8 mouse cellular contexts compared by ENCODE assay signal in genomic region chr5:24424861-24425411, GRCm38 (mm10). TPM values are rescaled to one million over a fixed set of nuclear protein-coding genes. Genes with fewer than 3 reads are reported as not detected.
DNase-seq lines count a peak whose midpoint lies in the region; ATAC-seq lines count a peak whose summit lies in the region.

No protein-coding gene starts in this region.

- H3K4me1 ChIP-seq in embryonic facial prominence, embryonic 11.5 days (ENCODE audit: control insufficient read depth, insufficient read depth, low read length) = peaks cover 19% of the 10 kb centered on the region
- H3K4me1 ChIP-seq in liver, embryonic 13.5 days (replicated peaks) = peaks cover 62% of the 10 kb centered on the region
- H3K4me1 ChIP-seq in neural tube, embryonic 11.5 days (ENCODE audit: control insufficient read depth, insufficient read depth, low read length) = peaks cover 36% of the 10 kb centered on the region
- H3K4me1 ChIP-seq in stomach, embryonic 15.5 days = peaks cover 50% of the 10 kb centered on the region

- peak overlapping the region; percentile 87 for H3K4me2 ChIP-seq in embryonic facial prominence, embryonic 11.5 days (ENCODE audit: low read depth, low read length)
- peak overlapping the region; percentile 94 for H3K4me2 ChIP-seq in liver, embryonic 13.5 days
- peak overlapping the region; percentile 78 for H3K4me2 ChIP-seq in neural tube, embryonic 11.5 days (ENCODE audit: low read depth)
- peak overlapping the region; percentile 93 for H3K4me2 ChIP-seq in stomach, embryonic 15.5 days

- no peak for ATAC-seq in embryonic facial prominence, embryonic 11.5 days (replicated peaks; ENCODE audit: insufficient number of reproducible peaks, low FRiP score, low TSS enrichment, low read depth)
- peak; percentile 47 for ATAC-seq in liver, embryonic 13.5 days (ENCODE audit: low read depth)
- no peak for ATAC-seq in neural tube, embryonic 11.5 days (ENCODE audit: insufficient read depth, low FRiP score, low TSS enrichment)
- ATAC-seq in stomach, embryonic 15.5 days (ENCODE audit: insufficient read depth, low FRiP score, low read depth) = peak; percentile 15; the same call in 1 of the 2 replicates

- peak overlapping the region; percentile 68 for H3K9ac ChIP-seq in embryonic facial prominence, embryonic 11.5 days (replicated peaks; ENCODE audit: low read length)
- H3K9ac ChIP-seq in liver, embryonic 13.5 days = peak overlapping the region; percentile 88
- peak overlapping the region; percentile 58 for H3K9ac ChIP-seq in neural tube, embryonic 11.5 days (ENCODE audit: low read length)
- H3K9ac ChIP-seq in stomach, embryonic 15.5 days = peak overlapping the region; percentile 53; the same call in 1 of the 2 replicates

- H3K9me3 ChIP-seq in embryonic facial prominence, embryonic 11.5 days (replicated peaks; ENCODE audit: control insufficient read depth, low read length) = no peaks in the 10 kb centered on the region
- no peaks in the 10 kb centered on the region for H3K9me3 ChIP-seq in liver, embryonic 13.5 days (replicated peaks)
- H3K9me3 ChIP-seq in neural tube, embryonic 11.5 days (ENCODE audit: control insufficient read depth, low read length) = no peaks in the 10 kb centered on the region
- H3K9me3 ChIP-seq in stomach, embryonic 15.5 days = no peaks in the 10 kb centered on the region

- H3K36me3 ChIP-seq in embryonic facial prominence, embryonic 11.5 days (replicated peaks; ENCODE audit: control insufficient read depth, insufficient read depth, low read depth, low read length) = peaks cover 2% of the 10 kb centered on the region
- peaks cover 10% of the 10 kb centered on the region for H3K36me3 ChIP-seq in liver, embryonic 13.5 days
- no peaks in the 10 kb centered on the region; the same call in 1 of the 2 replicates for H3K36me3 ChIP-seq in neural tube, embryonic 11.5 days (ENCODE audit: control insufficient read depth, insufficient read depth, low read length)
- peaks cover 12% of the 10 kb centered on the region; the same call in 1 of the 2 replicates for H3K36me3 ChIP-seq in stomach, embryonic 15.5 days

- peak overlapping the region; percentile 64 for H3K4me3 ChIP-seq in embryonic facial prominence, embryonic 11.5 days (ENCODE audit: low read depth, low read length)
- peak overlapping the region; percentile 69 for H3K4me3 ChIP-seq in liver, embryonic 13.5 days (replicated peaks)
- peak overlapping the region; percentile 54 for H3K4me3 ChIP-seq in neural tube, embryonic 11.5 days (ENCODE audit: low read depth, low read length)
- peak overlapping the region; percentile 65 for H3K4me3 ChIP-seq in stomach, embryonic 15.5 days (replicated peaks)

- peak overlapping the region; percentile 67 for H3K27ac ChIP-seq in embryonic facial prominence, embryonic 11.5 days (replicated peaks; ENCODE audit: low read depth, low read length)
- H3K27ac ChIP-seq in liver, embryonic 13.5 days = peak overlapping the region; percentile 94
- H3K27ac ChIP-seq in neural tube, embryonic 11.5 days (ENCODE audit: low read depth, low read length) = peak overlapping the region; percentile 29; the same call in 1 of the 2 replicates
- H3K27ac ChIP-seq in stomach, embryonic 15.5 days = peak overlapping the region; percentile 97

- DNase-seq in layer of hippocampus, adult 11-12 months (ENCODE audit: low spot score) = peak; percentile 80
- DNase-seq in layer of hippocampus, adult 9-10 months (ENCODE audit: low spot score) = no peak
- DNase-seq in embryonic facial prominence, embryonic 11.5 days (ENCODE audit: low spot score) = peak; percentile 95
- peak; percentile 87 to 89 for DNase-seq in heart, adult 9 months (ENCODE audit: low spot score in 2 of 2)
- peak; percentile 80 for DNase-seq in kidney, adult 9 months
- DNase-seq in liver, embryonic 13.5 days = peak; percentile 67
- DNase-seq in neural tube, embryonic 11.5 days (ENCODE audit: low spot score) = peak; percentile 92

- H3K27me3 ChIP-seq in embryonic facial prominence, embryonic 11.5 days (ENCODE audit: control insufficient read depth, insufficient read depth, low read length) = no peaks in the 10 kb centered on the region
- no peaks in the 10 kb centered on the region for H3K27me3 ChIP-seq in liver, embryonic 13.5 days
- no peaks in the 10 kb centered on the region for H3K27me3 ChIP-seq in neural tube, embryonic 11.5 days (ENCODE audit: control insufficient read depth, insufficient read depth, low read length)
- no peaks in the 10 kb centered on the region for H3K27me3 ChIP-seq in stomach, embryonic 15.5 days (replicated peaks)

- WGBS in embryonic facial prominence, embryonic 11.5 days = 2% methylated on average over 51 of the region's 60 CpGs
- 1% methylated on average over 56 of the region's 60 CpGs for WGBS in liver, embryonic 13.5 days (ENCODE audit: insufficient replicate concordance)
- under 1% methylated on average over 52 of the region's 60 CpGs for WGBS in neural tube, embryonic 11.5 days
- 2% methylated on average over 55 of the region's 60 CpGs for WGBS in stomach, embryonic 15.5 days

RNA-seq across cellular contexts. Expression of gene Slc4a2, which starts 1.3 kb away (rescaled TPM):
- 16.5 and 20.6 TPM in 2 replicates for polyA plus RNA-seq in embryonic facial prominence, embryonic 11.5 days (2014; fragmentation: Nextera tagmentation; extraction: Ambion mirVana)
- 9.0 and 10.8 TPM in 2 replicates for polyA plus RNA-seq in liver, embryonic 13.5 days (2015; fragmentation: Nextera tagmentation; extraction: Ambion mirVana)
- polyA plus RNA-seq in neural tube, embryonic 11.5 days (2014; fragmentation: Nextera tagmentation; extraction: Ambion mirVana) = 18.0 and 18.1 TPM in 2 replicates
- 38.8 and 44.6 TPM in 2 replicates for polyA plus RNA-seq in stomach, embryonic 15.5 days (2015; fragmentation: Nextera tagmentation; extraction: Ambion mirVana)

RNA-seq across cellular contexts. Expression of gene Cdk5, which starts 1.6 kb away (rescaled TPM):
- 49.9 and 50.8 TPM in 2 replicates for polyA plus RNA-seq in embryonic facial prominence, embryonic 11.5 days (2014; fragmentation: Nextera tagmentation; extraction: Ambion mirVana)
- 10.9 and 11.3 TPM in 2 replicates for polyA plus RNA-seq in liver, embryonic 13.5 days (2015; fragmentation: Nextera tagmentation; extraction: Ambion mirVana)
- 59.1 and 64.9 TPM in 2 replicates for polyA plus RNA-seq in neural tube, embryonic 11.5 days (2014; fragmentation: Nextera tagmentation; extraction: Ambion mirVana)
- polyA plus RNA-seq in stomach, embryonic 15.5 days (2015; fragmentation: Nextera tagmentation; extraction: Ambion mirVana) = 37.3 and 41.2 TPM in 2 replicates

RNA-seq across cellular contexts. Expression of gene Asic3, which starts 11.7 kb away (rescaled TPM):
- polyA plus RNA-seq in embryonic facial prominence, embryonic 11.5 days (2014; fragmentation: Nextera tagmentation; extraction: Ambion mirVana) = 0.42 and 0.45 TPM in 2 replicates
- not detected in 2 replicates for polyA plus RNA-seq in liver, embryonic 13.5 days (2015; fragmentation: Nextera tagmentation; extraction: Ambion mirVana)
- polyA plus RNA-seq in neural tube, embryonic 11.5 days (2014; fragmentation: Nextera tagmentation; extraction: Ambion mirVana) = 0.12 and 0.54 TPM in 2 replicates
- polyA plus RNA-seq in stomach, embryonic 15.5 days (2015; fragmentation: Nextera tagmentation; extraction: Ambion mirVana) = 0.18 TPM in 1 of 2 replicates, not detected in the other

RNA-seq across cellular contexts. Expression of gene Fastk, which starts 20.2 kb away (rescaled TPM):
- polyA plus RNA-seq in embryonic facial prominence, embryonic 11.5 days (2014; fragmentation: Nextera tagmentation; extraction: Ambion mirVana) = 77.8 and 88.2 TPM in 2 replicates
- polyA plus RNA-seq in liver, embryonic 13.5 days (2015; fragmentation: Nextera tagmentation; extraction: Ambion mirVana) = 56.0 and 59.0 TPM in 2 replicates
- 89.7 and 93.7 TPM in 2 replicates for polyA plus RNA-seq in neural tube, embryonic 11.5 days (2014; fragmentation: Nextera tagmentation; extraction: Ambion mirVana)
- polyA plus RNA-seq in stomach, embryonic 15.5 days (2015; fragmentation: Nextera tagmentation; extraction: Ambion mirVana) = 98.1 and 103 TPM in 2 replicates

RNA-seq across cellular contexts. Expression of gene Tmub1, which starts 22.7 kb away (rescaled TPM):
- 20.2 and 24.7 TPM in 2 replicates for polyA plus RNA-seq in embryonic facial prominence, embryonic 11.5 days (2014; fragmentation: Nextera tagmentation; extraction: Ambion mirVana)
- 5.8 and 7.3 TPM in 2 replicates for polyA plus RNA-seq in liver, embryonic 13.5 days (2015; fragmentation: Nextera tagmentation; extraction: Ambion mirVana)
- 31.5 and 33.1 TPM in 2 replicates for polyA plus RNA-seq in neural tube, embryonic 11.5 days (2014; fragmentation: Nextera tagmentation; extraction: Ambion mirVana)
- 22.0 and 22.3 TPM in 2 replicates for polyA plus RNA-seq in stomach, embryonic 15.5 days (2015; fragmentation: Nextera tagmentation; extraction: Ambion mirVana)

Comparison
In these comparisons a context has a peak if more than half of its experiments do, and no peak if none do; other contexts are left out.
1. ATAC-seq: peak in liver, embryonic 13.5 days (single experiment) and stomach, embryonic 15.5 days (single experiment); none in embryonic facial prominence, embryonic 11.5 days (single experiment) and neural tube, embryonic 11.5 days (single experiment).
2. H3K27ac ChIP-seq: peak in every context shown above with its lines; median percentile 97 in stomach, embryonic 15.5 days; 94 in liver, embryonic 13.5 days; 67 in embryonic facial prominence, embryonic 11.5 days; 29 in neural tube, embryonic 11.5 days.
3. Peak in every context shown above with its lines, with median percentiles within 50 percentile points of each other: H3K4me2 ChIP-seq, H3K4me3 ChIP-seq and H3K9ac ChIP-seq.